Mouse (Mus musculus) liver, embryonic 13.5 days (tissue): ENCODE results near the gene Whrn. TPM values are rescaled to one million over a fixed set of nuclear protein-coding genes. Genes with fewer than 3 reads are reported as not detected.

ENCODE experiments used
- ATAC-seq: fragments of 200-750 bp; cut with Nextera tagmentation; 2 replicates; pipeline ENCODE4 v1.8.0; 2017; ENCODE audit warnings: low read depth, mild to moderate bottlenecking, moderate number of reproducible peaks, moderate library complexity
- DNase-seq: peaks from one replicate; pipeline ENCODE4 v3.0.0; 2022
- H3K27ac ChIP-seq: fragments of 300-500 bp; sonication (generic); 2 replicates; pipeline ENCODE4 v1.5.1; 2015; ENCODE audit warnings: moderate library complexity, mild to moderate bottlenecking, inconsistent platforms
- H3K27me3 ChIP-seq: fragments of 300-500 bp; sonication (generic); 2 replicates; pipeline ENCODE4 v1.6.1; 2015; ENCODE audit warnings: mild to moderate bottlenecking, inconsistent platforms
- H3K36me3 ChIP-seq: fragments of 300-500 bp; sonication (generic); 2 replicates; pipeline ENCODE4 v1.6.1; 2015; ENCODE audit warnings: mild to moderate bottlenecking, inconsistent platforms
- H3K4me1 ChIP-seq: fragments of 300-500 bp; sonication (generic); replicated peaks from 2 replicates; pipeline ENCODE4 v1.6.1; 2015; ENCODE audit warnings: inconsistent platforms
- H3K4me2 ChIP-seq: fragments of 300-500 bp; sonication (generic); 2 replicates; pipeline ENCODE4 v1.6.1; 2015; ENCODE audit warnings: inconsistent platforms, mild to moderate bottlenecking, moderate library complexity
- H3K4me3 ChIP-seq: fragments of 300-500 bp; sonication (generic); replicated peaks from 2 replicates; pipeline ENCODE4 v1.5.1; 2015; ENCODE audit warnings: mild to moderate bottlenecking, inconsistent platforms
- H3K9ac ChIP-seq: fragments of 300-500 bp; sonication (generic); 2 replicates; pipeline ENCODE4 v1.6.1; 2015; ENCODE audit warnings: mild to moderate bottlenecking, inconsistent platforms
- H3K9me3 ChIP-seq: fragments of 300-500 bp; sonication (generic); replicated peaks from 2 replicates; pipeline ENCODE4 v1.6.1; 2016; ENCODE audit warnings: inconsistent platforms
- WGBS: fragments of 180-500 bp; shearing (Covaris S2); methylation state at CpG from one replicate; pipeline ENCODE4 v1.1.7; 2015; ENCODE audit not compliant: insufficient replicate concordance; 5-methylcytosine and 5-hydroxymethylcytosine counted together
- polyA plus RNA-seq: library from polyadenylated mRNA; unstranded; fragments of >200 nt; fragmentation: Nextera tagmentation; extraction: Ambion mirVana; gene quantifications from 2 replicates; pipeline ENCODE4 v1.2.1, GENCODE M21; 2015

Gene Whrn
- polyA plus RNA-seq, 1 experiment from 2014 or later = 0.18 TPM

GRCm38 (mm10) chr4:63491521-63491920, 4.3 kb downstream of the Whrn start:
- no peak for DNase-seq
- Histone ChIP-seq H3K9me3 (no peaks in the 10 kb centered on the region), H3K27me3 (peaks cover 43% of the 10 kb centered on the region), H3K4me3 (no peak overlapping the region), H3K4me1 (peaks cover 17% of the 10 kb centered on the region), H3K36me3 (no peaks in the 10 kb centered on the region), H3K27ac (no peak overlapping the region), H3K9ac (no peak overlapping the region), H3K4me2 (no peak overlapping the region)
- WGBS = 51% methylated on average over 6 of the region's 6 CpGs
- no peak for ATAC-seq

- H3K4me3 ChIP-seq = no peak overlapping the region
- H3K9ac ChIP-seq = no peak overlapping the region
- peaks cover 29% of the 10 kb centered on the region for H3K27me3 ChIP-seq
- H3K36me3 ChIP-seq = no peaks in the 10 kb centered on the region
- no peak for DNase-seq
- ATAC-seq = no peak
- peaks cover 7% of the 10 kb centered on the region for H3K4me1 ChIP-seq
- no peaks in the 10 kb centered on the region for H3K9me3 ChIP-seq
- no peak overlapping the region for H3K27ac ChIP-seq
- no peak overlapping the region for H3K4me2 ChIP-seq
- whole genome bisulfite sequencing = 57% methylated on average over 3 of the region's 3 CpGs
These were observed 5.6 kb downstream of the Whrn start for GRCm38 (mm10) chr4:63490146-63490545.

- no peak for ATAC-seq
- H3K9ac ChIP-seq = no peak overlapping the region
- WGBS = 65% methylated on average over 10 of the region's 10 CpGs
These were observed 6.1 kb downstream of the Whrn start for GRCm38 (mm10) chr4:63489676-63490075.

GRCm38 (mm10) chr4:63487916-63488315, 7.9 kb downstream of the Whrn start:
- no peak overlapping the region for H3K9ac ChIP-seq
- no peaks in the 10 kb centered on the region for H3K9me3 ChIP-seq
- H3K4me2 ChIP-seq = no peak overlapping the region
- no peak overlapping the region for H3K4me3 ChIP-seq
- H3K27me3 ChIP-seq = peaks cover 8% of the 10 kb centered on the region
- DNase-seq (no peak), ATAC-seq (no peak)
- H3K4me1 ChIP-seq = no peaks in the 10 kb centered on the region
- no peak overlapping the region for H3K27ac ChIP-seq
- WGBS = 75% methylated on average over 2 of the region's 2 CpGs
- H3K36me3 ChIP-seq = no peaks in the 10 kb centered on the region

More at GRCm38 (mm10) chr4:63489676-63490075, 6.1 kb downstream of the Whrn start:
- no peak overlapping the region for H3K4me3 ChIP-seq
- H3K4me1 ChIP-seq = peaks cover 3% of the 10 kb centered on the region; the same call in 1 of the 2 replicates
- no peak overlapping the region for H3K27ac ChIP-seq
- no peaks in the 10 kb centered on the region for H3K36me3 ChIP-seq
- H3K27me3 ChIP-seq = peaks cover 24% of the 10 kb centered on the region
- DNase-seq = no peak
- no peak overlapping the region for H3K4me2 ChIP-seq
- no peaks in the 10 kb centered on the region for H3K9me3 ChIP-seq

GRCm38 (mm10) chr4:63487256-63487655, 8.5 kb downstream of the Whrn start:
- H3K27ac ChIP-seq = no peak overlapping the region
- H3K9ac ChIP-seq = no peak overlapping the region
- no peak overlapping the region for H3K4me3 ChIP-seq
- no peaks in the 10 kb centered on the region for H3K4me1 ChIP-seq
- no peaks in the 10 kb centered on the region for H3K36me3 ChIP-seq
- H3K9me3 ChIP-seq = no peaks in the 10 kb centered on the region
- H3K4me2 ChIP-seq = no peak overlapping the region
- no peak for DNase-seq
- 68% methylated on average over 6 of the region's 6 CpGs for WGBS
- ATAC-seq = no peak
- H3K27me3 ChIP-seq = peaks cover 1% of the 10 kb centered on the region

- Histone ChIP-seq H3K4me1 (no peaks in the 10 kb centered on the region), H3K36me3 (no peaks in the 10 kb centered on the region), H3K9ac (no peak overlapping the region), H3K27ac (no peak overlapping the region), H3K4me3 (no peak overlapping the region), H3K27me3 (no peaks in the 10 kb centered on the region), H3K4me2 (no peak overlapping the region), H3K9me3 (no peaks in the 10 kb centered on the region)
- ATAC-seq (no peak), DNase-seq (no peak)
- 45% methylated on average over 4 of the region's 4 CpGs for WGBS
These were observed 9.3 kb downstream of the Whrn start for GRCm38 (mm10) chr4:63486523-63486922.

- no peak for DNase-seq
- Histone ChIP-seq H3K36me3 (no peaks in the 10 kb centered on the region), H3K4me3 (no peak overlapping the region), H3K4me2 (no peak overlapping the region), H3K27me3 (no peaks in the 10 kb centered on the region), H3K27ac (no peak overlapping the region), H3K4me1 (peaks cover 5% of the 10 kb centered on the region; the same call in 1 of the 2 replicates), H3K9me3 (no peaks in the 10 kb centered on the region), H3K9ac (no peak overlapping the region)
- no peak for ATAC-seq
- 48% methylated on average over 7 of the region's 7 CpGs for WGBS
These were observed 12.1 kb downstream of the Whrn start for GRCm38 (mm10) chr4:63483741-63484140.

GRCm38 (mm10) chr4:63480845-63481167, 15.0 kb downstream of the Whrn start:
- Histone ChIP-seq H3K9me3 (no peaks in the 10 kb centered on the region), H3K4me2 (no peak overlapping the region), H3K9ac (no peak overlapping the region), H3K27me3 (no peaks in the 10 kb centered on the region), H3K27ac (no peak overlapping the region), H3K4me1 (peaks cover 5% of the 10 kb centered on the region; the same call in 1 of the 2 replicates), H3K4me3 (no peak overlapping the region), H3K36me3 (no peaks in the 10 kb centered on the region)
- 49% methylated on average over 11 of the region's 11 CpGs for WGBS
- DNase-seq (no peak), ATAC-seq (no peak)

GRCm38 (mm10) chr4:63480098-63480844, 15.5 kb downstream of the Whrn start:
- no peaks in the 10 kb centered on the region for H3K9me3 ChIP-seq
- no peak for DNase-seq
- no peak overlapping the region for H3K4me3 ChIP-seq
- H3K36me3 ChIP-seq = no peaks in the 10 kb centered on the region
- no peak for ATAC-seq
- no peak overlapping the region for H3K27ac ChIP-seq
- H3K4me1 ChIP-seq = peaks cover 5% of the 10 kb centered on the region; the same call in 1 of the 2 replicates
- no peak overlapping the region for H3K9ac ChIP-seq
- no peak overlapping the region for H3K4me2 ChIP-seq
- H3K27me3 ChIP-seq = no peaks in the 10 kb centered on the region
- 39% methylated on average over 11 of the region's 11 CpGs for WGBS

GRCm38 (mm10) chr4:63478036-63478435, 17.8 kb downstream of the Whrn start:
- no peak overlapping the region for H3K4me3 ChIP-seq
- H3K9me3 ChIP-seq = no peaks in the 10 kb centered on the region
- no peak for ATAC-seq
- WGBS = 64% methylated on average over 7 of the region's 7 CpGs
- H3K27ac ChIP-seq = no peak overlapping the region
- no peaks in the 10 kb centered on the region for H3K27me3 ChIP-seq
- peaks cover 5% of the 10 kb centered on the region; the same call in 1 of the 2 replicates for H3K4me1 ChIP-seq
- no peak overlapping the region for H3K9ac ChIP-seq
- no peak for DNase-seq
- H3K4me2 ChIP-seq = no peak overlapping the region
- H3K36me3 ChIP-seq = no peaks in the 10 kb centered on the region

GRCm38 (mm10) chr4:63476891-63477290, 18.9 kb downstream of the Whrn start:
- Histone ChIP-seq H3K36me3 (no peaks in the 10 kb centered on the region), H3K4me3 (no peak overlapping the region), H3K27ac (no peak overlapping the region), H3K27me3 (no peaks in the 10 kb centered on the region), H3K4me1 (peaks cover 5% of the 10 kb centered on the region; the same call in 1 of the 2 replicates), H3K9ac (no peak overlapping the region), H3K4me2 (no peak overlapping the region), H3K9me3 (no peaks in the 10 kb centered on the region)
- whole genome bisulfite sequencing = 73% methylated on average over 6 of the region's 6 CpGs
- no peak for DNase-seq
- no peak for ATAC-seq

GRCm38 (mm10) chr4:63475208-63475607, 20.6 kb downstream of the Whrn start:
- H3K9ac ChIP-seq = no peak overlapping the region
- no peak overlapping the region for H3K4me2 ChIP-seq
- DNase-seq (no peak), ATAC-seq (no peak)
- H3K36me3 ChIP-seq = no peaks in the 10 kb centered on the region
- peaks cover under 1% of the 10 kb centered on the region; the same call in 1 of the 2 replicates for H3K4me1 ChIP-seq
- no peaks in the 10 kb centered on the region for H3K9me3 ChIP-seq
- H3K27ac ChIP-seq = no peak overlapping the region
- 49% methylated on average over 3 of the region's 3 CpGs for WGBS
- H3K27me3 ChIP-seq = no peaks in the 10 kb centered on the region
- H3K4me3 ChIP-seq = no peak overlapping the region
